15 mouse cellular contexts compared by ENCODE assay signal in the genomic region with DNA sequence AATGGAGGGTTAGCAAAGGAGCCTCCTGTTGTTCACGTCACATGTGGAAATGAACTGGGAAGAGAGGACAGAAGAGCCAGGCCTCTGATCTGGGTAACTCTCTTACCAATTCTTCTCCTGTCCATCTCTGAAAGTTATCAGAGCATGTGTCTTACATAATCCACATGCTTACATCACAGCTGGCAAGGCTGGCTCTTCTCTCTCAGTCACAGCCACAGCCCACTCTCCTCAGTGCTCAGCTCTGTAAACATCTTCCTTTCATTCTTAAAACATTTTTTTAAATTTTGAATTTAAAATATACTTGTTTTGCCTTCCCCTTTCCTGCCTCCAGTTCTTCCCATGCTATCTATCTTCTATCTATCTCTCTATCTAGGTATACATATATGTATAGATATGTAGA.
"Had no signal": no experiment of that assay in that cellular context is flagged by ENCODE, and none has a peak within 500 bp of the region (broad histone marks: within the 10 kb centered on the region; RNA-seq: fewer than 3 reads in every experiment).

No protein-coding gene starts in this region.

- H3K4me1 ChIP-seq: midbrain, embryonic 10.5 days; midbrain, embryonic 13.5 days; midbrain, embryonic 15.5 days; neural tube, embryonic 12.5 days; stomach, embryonic 15.5 days had no signal

- H3K4me3 ChIP-seq: midbrain, embryonic 10.5 days; midbrain, embryonic 13.5 days; midbrain, embryonic 15.5 days; neural tube, embryonic 12.5 days; stomach, embryonic 15.5 days had no signal

- H3K27me3 ChIP-seq: midbrain, embryonic 15.5 days; neural tube, embryonic 12.5 days; stomach, embryonic 15.5 days had no signal

- H3K9ac ChIP-seq: liver, embryonic 14.5 days; lung, embryonic 14.5 days; midbrain, embryonic 13.5 days; midbrain, embryonic 15.5 days; neural tube, embryonic 12.5 days; stomach, embryonic 15.5 days had no signal

- DNase-seq: lung, adult 18-20 months; lung, embryonic 14.5 days; lung, postnatal 10 days; lung, postnatal 4 days; spleen, adult 18-20 months; thymus, adult 18-20 months; thymus, postnatal 14 days; thymus, postnatal 36 days had no signal

- H3K4me2 ChIP-seq: lung, embryonic 14.5 days; midbrain, embryonic 13.5 days; midbrain, embryonic 15.5 days; neural tube, embryonic 12.5 days; stomach, embryonic 15.5 days had no signal

- H3K9me3 ChIP-seq: midbrain, embryonic 10.5 days; midbrain, embryonic 13.5 days; midbrain, embryonic 15.5 days; neural tube, embryonic 12.5 days; stomach, embryonic 15.5 days had no signal

- H3K27ac ChIP-seq: liver, embryonic 14.5 days; midbrain, embryonic 10.5 days; midbrain, embryonic 13.5 days; midbrain, embryonic 15.5 days; neural tube, embryonic 12.5 days; stomach, embryonic 15.5 days; stomach, postnatal 0 days had no signal

- H3K36me3 ChIP-seq: midbrain, embryonic 10.5 days; midbrain, embryonic 13.5 days; midbrain, embryonic 15.5 days; neural tube, embryonic 12.5 days; stomach, embryonic 15.5 days had no signal

- ATAC-seq: midbrain, embryonic 13.5 days; midbrain, embryonic 15.5 days had no signal
